Mouse (Mus musculus) midbrain, embryonic 11.5 days (tissue): Measurements from ENCODE around the gene Plxna2. TPM values are rescaled to one million over a fixed set of nuclear protein-coding genes. Genes with fewer than 3 reads are reported as not detected.

ENCODE experiments used
- ATAC-seq: fragments of 200-750 bp; cut with Nextera tagmentation; 2 replicates; pipeline ENCODE4 v1.8.0; 2017; ENCODE audit warnings: moderate TSS enrichment, moderate library complexity; ENCODE audit not compliant: low FRiP score
- DNase-seq: peaks from one replicate; pipeline ENCODE4 v3.0.0; 2015; ENCODE audit warnings: low spot score; ENCODE audit errors: missing footprints
- H3K27ac ChIP-seq: fragments of 300-500 bp; sonication (generic); 2 replicates; pipeline ENCODE4 v1.5.1; 2014; ENCODE audit warnings: low read depth, low read length
- H3K27me3 ChIP-seq: fragments of 300-500 bp; sonication (generic); 2 replicates; pipeline ENCODE4 v1.6.1; 2014; ENCODE audit warnings: mild to moderate bottlenecking, low read length, moderate library complexity, mixed read lengths; ENCODE audit not compliant: control insufficient read depth, insufficient read depth
- H3K36me3 ChIP-seq: fragments of 300-500 bp; sonication (generic); 2 replicates; pipeline ENCODE4 v1.6.1; 2014; ENCODE audit warnings: mild to moderate bottlenecking, low read length, moderate library complexity, mixed read lengths; ENCODE audit not compliant: control insufficient read depth, insufficient read depth
- H3K4me1 ChIP-seq: fragments of 300-500 bp; sonication (generic); 2 replicates; pipeline ENCODE4 v1.6.1; 2014; ENCODE audit warnings: low read length; ENCODE audit not compliant: control insufficient read depth, insufficient read depth
- H3K4me2 ChIP-seq: fragments of 300-500 bp; sonication (generic); 2 replicates; pipeline ENCODE4 v1.6.1; 2014; ENCODE audit warnings: mild to moderate bottlenecking, moderate library complexity
- H3K4me3 ChIP-seq: fragments of 300-500 bp; sonication (generic); 2 replicates; pipeline ENCODE4 v1.5.1; 2014; ENCODE audit warnings: low read depth, low read length
- H3K9ac ChIP-seq: fragments of 300-500 bp; sonication (generic); 2 replicates; pipeline ENCODE4 v1.6.1; 2014; ENCODE audit warnings: low read length
- H3K9me3 ChIP-seq: fragments of 300-500 bp; sonication (generic); 2 replicates; pipeline ENCODE4 v1.6.1; 2016; ENCODE audit warnings: low read length; ENCODE audit not compliant: control insufficient read depth
- WGBS: fragments of 180-500 bp; shearing (Covaris S2); extraction: QIAGEN DNeasy Blood & Tissue Kit; methylation state at CpG from one replicate; pipeline ENCODE4 v1.1.7; 2014; 5-methylcytosine and 5-hydroxymethylcytosine counted together
- polyA plus RNA-seq: library from polyadenylated mRNA; unstranded; fragments of >200 nt; fragmentation: Nextera tagmentation; extraction: Ambion mirVana; gene quantifications from 2 replicates; pipeline ENCODE4 v1.2.1, GENCODE M21; 2014

Gene Plxna2
- polyA plus RNA-seq, 1 experiment from 2014 or later: 10.7 TPM

DNA sequence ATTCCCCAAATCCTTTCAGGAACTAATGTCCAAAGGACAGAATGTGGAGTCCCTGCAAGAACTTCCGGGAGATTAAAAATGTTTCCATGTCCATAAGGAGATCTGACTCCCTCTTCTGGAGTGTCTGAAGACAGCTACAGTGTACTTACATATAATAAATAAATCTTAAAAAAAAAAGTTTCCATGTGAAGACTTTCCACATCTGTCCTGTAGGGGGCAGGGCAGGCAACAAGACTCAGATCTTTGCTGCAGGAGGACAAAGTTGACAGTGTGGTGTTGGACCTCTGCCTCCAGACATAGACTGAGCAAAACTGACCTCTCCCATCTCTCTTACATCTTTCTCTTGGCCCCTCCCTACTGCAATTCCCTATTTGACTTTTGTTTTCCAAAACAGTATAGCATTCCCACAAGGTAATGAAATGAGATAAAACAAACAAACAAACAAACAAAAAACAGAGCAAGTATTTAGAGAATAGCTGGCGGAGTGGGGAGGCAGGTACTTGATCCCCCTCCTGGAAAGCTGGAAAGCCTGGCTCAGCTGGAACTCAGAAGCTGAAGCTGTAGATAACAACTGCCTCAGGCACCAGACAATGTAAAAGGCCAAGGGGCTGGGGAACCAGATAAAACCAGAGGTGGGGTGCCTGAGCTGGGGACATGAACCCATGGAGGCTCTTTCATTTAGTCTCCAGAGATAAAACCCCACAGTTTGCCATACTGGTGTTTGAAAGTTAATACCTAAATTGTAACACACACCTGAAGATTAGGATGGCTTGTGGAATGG lies 143.6 kb downstream of the Plxna2 start:
- Histone ChIP-seq H3K9ac (no peak overlapping the region), H3K27me3 (no peaks in the 10 kb centered on the region), H3K9me3 (no peaks in the 10 kb centered on the region), H3K4me3 (no peak overlapping the region), H3K4me1 (no peaks in the 10 kb centered on the region), H3K36me3 (no peaks in the 10 kb centered on the region), H3K27ac (no peak overlapping the region), H3K4me2 (no peak overlapping the region)
- 0 out of 2 replicates have a peak, but pooled peaks have one; percentile 57 for ATAC-seq
- WGBS: 80% methylated on average over 2 of the region's 2 CpGs
- peak; percentile 79 for DNase-seq

DNA sequence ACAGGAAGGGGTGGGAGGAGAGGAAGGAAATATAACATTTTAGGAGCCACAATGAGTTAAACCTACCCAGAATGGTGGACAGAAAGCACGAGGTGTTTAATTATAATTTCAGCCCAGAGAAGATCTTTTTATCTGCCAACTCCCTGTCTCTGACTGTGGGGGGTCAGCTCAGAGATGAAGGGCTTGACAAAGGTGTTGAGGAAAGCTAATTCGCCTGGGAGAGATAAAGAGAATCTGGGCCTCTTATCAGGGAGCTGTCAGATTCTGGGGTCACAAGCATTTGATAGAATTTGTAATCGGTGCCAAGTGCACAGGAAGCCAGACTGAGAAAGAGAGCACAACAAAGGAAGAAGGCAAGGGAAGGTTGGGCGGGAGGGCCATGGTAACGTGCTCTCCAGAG lies 144.9 kb downstream of the Plxna2 start:
- 62% methylated on average over 5 of the region's 5 CpGs for WGBS
- Histone ChIP-seq H3K9ac (no peak overlapping the region), H3K27me3 (no peaks in the 10 kb centered on the region), H3K36me3 (no peaks in the 10 kb centered on the region), H3K9me3 (no peaks in the 10 kb centered on the region), H3K4me3 (no peak overlapping the region), H3K27ac (no peak overlapping the region), H3K4me2 (no peak overlapping the region), H3K4me1 (no peaks in the 10 kb centered on the region)
- ATAC-seq (no peak), DNase-seq (no peak)

DNA sequence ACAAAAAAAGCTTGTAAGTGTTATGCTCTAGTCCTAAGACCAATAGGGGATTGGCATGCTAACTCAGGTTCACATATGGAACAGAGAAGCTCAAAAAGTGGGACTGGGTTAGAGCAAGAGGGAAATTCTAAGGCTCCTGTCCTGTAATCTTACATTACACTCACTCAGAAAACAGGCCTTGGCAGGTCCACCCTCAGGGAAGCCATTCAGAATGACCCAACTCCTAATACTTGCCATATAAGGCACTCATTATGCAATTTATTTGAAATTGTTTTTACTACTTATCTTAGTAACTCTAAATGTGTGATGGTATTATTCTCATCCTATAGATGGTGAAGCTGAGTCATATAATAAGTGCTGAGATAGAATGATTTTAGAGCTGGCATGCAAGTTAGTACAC lies 146.9 kb downstream of the Plxna2 start:
- H3K9me3 ChIP-seq: no peaks in the 10 kb centered on the region
- no peak overlapping the region for H3K27ac ChIP-seq
- no peaks in the 10 kb centered on the region for H3K36me3 ChIP-seq
- no peak overlapping the region for H3K9ac ChIP-seq
- no peak overlapping the region for H3K4me3 ChIP-seq
- ATAC-seq (no peak), DNase-seq (no peak)
- H3K4me1 ChIP-seq: no peaks in the 10 kb centered on the region
- no peaks in the 10 kb centered on the region for H3K27me3 ChIP-seq
- H3K4me2 ChIP-seq: no peak overlapping the region

- ATAC-seq: no peak
- Histone ChIP-seq H3K36me3 (no peaks in the 10 kb centered on the region), H3K27ac (no peak overlapping the region), H3K27me3 (no peaks in the 10 kb centered on the region), H3K9me3 (no peaks in the 10 kb centered on the region), H3K4me1 (no peaks in the 10 kb centered on the region), H3K4me3 (no peak overlapping the region), H3K4me2 (no peak overlapping the region), H3K9ac (no peak overlapping the region)
- DNase-seq: peak; percentile 53
- 86% methylated on average over 1 of the region's 1 CpGs for WGBS
These were observed 150.8 kb downstream of the Plxna2 start for GRCm38 (mm10) chr1:194768799-194769198.

DNA sequence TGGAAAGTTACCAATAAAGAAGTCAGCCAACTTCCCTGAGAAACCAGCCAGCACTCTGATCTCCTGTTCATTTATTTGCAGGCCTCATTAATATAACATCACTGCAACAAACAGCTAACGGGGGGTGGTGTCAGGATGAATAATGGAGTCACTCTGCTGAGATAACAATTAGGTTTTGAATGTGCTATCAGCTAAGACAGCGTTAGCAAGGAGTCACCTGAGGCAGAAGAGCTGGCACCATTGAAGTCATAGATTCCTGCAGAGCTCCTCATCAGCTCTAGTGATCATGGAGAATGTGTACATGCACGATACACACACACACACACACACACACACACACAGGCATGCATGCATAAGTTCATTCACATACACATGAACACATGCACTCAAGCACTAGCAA lies 154.0 kb downstream of the Plxna2 start:
- no peaks in the 10 kb centered on the region for H3K27me3 ChIP-seq
- WGBS: 70% methylated on average over 3 of the region's 3 CpGs
- no peaks in the 10 kb centered on the region for H3K4me1 ChIP-seq
- no peak for ATAC-seq
- no peak overlapping the region for H3K4me3 ChIP-seq
- H3K9ac ChIP-seq: no peak overlapping the region
- H3K9me3 ChIP-seq: no peaks in the 10 kb centered on the region
- H3K36me3 ChIP-seq: no peaks in the 10 kb centered on the region
- H3K4me2 ChIP-seq: no peak overlapping the region
- no peak overlapping the region for H3K27ac ChIP-seq
- DNase-seq: no peak

DNA sequence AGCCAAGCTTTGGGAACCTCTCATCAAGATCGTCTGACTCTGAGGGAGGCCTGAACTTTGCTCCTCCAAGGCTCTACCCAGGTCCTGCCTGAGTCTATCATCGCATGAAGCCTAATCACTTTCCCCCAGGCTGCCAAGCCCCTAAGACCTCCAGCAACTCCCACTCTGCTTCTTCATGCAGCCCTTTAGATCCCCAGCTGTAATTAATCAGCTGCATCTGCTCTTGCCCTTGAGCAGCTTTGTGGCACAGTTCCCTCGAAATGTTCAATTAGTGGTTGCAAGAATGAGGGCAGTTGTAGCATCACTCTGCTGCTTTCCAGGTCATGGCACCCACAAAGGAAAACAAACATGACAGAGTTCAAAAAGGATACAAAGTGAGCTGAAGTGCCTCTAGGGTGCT lies 155.9 kb downstream of the Plxna2 start:
- 57% methylated on average over 3 of the region's 3 CpGs for WGBS
- H3K9ac ChIP-seq: no peak overlapping the region
- DNase-seq: peak; percentile 57
- H3K4me3 ChIP-seq: no peak overlapping the region
- no peaks in the 10 kb centered on the region for H3K36me3 ChIP-seq
- no peak for ATAC-seq
- H3K4me2 ChIP-seq: no peak overlapping the region
- no peaks in the 10 kb centered on the region for H3K27me3 ChIP-seq
- H3K9me3 ChIP-seq: no peaks in the 10 kb centered on the region
- no peak overlapping the region for H3K27ac ChIP-seq
- H3K4me1 ChIP-seq: no peaks in the 10 kb centered on the region

- no peak for ATAC-seq
- Histone ChIP-seq H3K4me1 (no peaks in the 10 kb centered on the region), H3K4me2 (no peak overlapping the region), H3K9me3 (no peaks in the 10 kb centered on the region), H3K27me3 (no peaks in the 10 kb centered on the region), H3K27ac (no peak overlapping the region), H3K4me3 (no peak overlapping the region), H3K36me3 (no peaks in the 10 kb centered on the region), H3K9ac (no peak overlapping the region)
- peak; percentile 35 for DNase-seq
- 79% methylated on average over 2 of the region's 2 CpGs for WGBS
These were observed 156.3 kb downstream of the Plxna2 start for GRCm38 (mm10) chr1:194774350-194774749.

DNA sequence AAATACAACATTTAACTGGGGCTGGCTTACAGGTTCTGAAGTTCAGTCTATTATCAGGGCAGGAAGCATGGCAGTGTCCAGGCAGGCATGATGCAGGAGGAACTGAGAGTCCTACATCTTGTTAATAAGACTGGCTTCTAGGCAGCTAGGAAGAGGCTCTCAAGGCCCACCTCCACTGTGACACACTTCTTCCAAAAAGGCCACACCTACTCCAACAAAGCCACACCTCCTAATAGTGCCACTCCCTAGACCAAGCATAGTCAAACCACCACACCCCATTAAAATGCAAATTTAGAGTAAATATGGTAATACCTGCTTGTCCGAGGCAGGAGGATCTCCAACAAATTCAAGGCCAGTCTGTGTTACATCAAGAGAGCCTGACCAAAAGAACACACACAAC lies 156.7 kb downstream of the Plxna2 start:
- H3K4me2 ChIP-seq: no peak overlapping the region
- H3K9me3 ChIP-seq: no peaks in the 10 kb centered on the region
- no peaks in the 10 kb centered on the region for H3K4me1 ChIP-seq
- no peak overlapping the region for H3K27ac ChIP-seq
- ATAC-seq: no peak
- H3K4me3 ChIP-seq: no peak overlapping the region
- 80% methylated on average over 1 of the region's 1 CpGs for WGBS
- H3K27me3 ChIP-seq: no peaks in the 10 kb centered on the region
- no peaks in the 10 kb centered on the region for H3K36me3 ChIP-seq
- DNase-seq: peak; percentile 8
- H3K9ac ChIP-seq: no peak overlapping the region

DNA sequence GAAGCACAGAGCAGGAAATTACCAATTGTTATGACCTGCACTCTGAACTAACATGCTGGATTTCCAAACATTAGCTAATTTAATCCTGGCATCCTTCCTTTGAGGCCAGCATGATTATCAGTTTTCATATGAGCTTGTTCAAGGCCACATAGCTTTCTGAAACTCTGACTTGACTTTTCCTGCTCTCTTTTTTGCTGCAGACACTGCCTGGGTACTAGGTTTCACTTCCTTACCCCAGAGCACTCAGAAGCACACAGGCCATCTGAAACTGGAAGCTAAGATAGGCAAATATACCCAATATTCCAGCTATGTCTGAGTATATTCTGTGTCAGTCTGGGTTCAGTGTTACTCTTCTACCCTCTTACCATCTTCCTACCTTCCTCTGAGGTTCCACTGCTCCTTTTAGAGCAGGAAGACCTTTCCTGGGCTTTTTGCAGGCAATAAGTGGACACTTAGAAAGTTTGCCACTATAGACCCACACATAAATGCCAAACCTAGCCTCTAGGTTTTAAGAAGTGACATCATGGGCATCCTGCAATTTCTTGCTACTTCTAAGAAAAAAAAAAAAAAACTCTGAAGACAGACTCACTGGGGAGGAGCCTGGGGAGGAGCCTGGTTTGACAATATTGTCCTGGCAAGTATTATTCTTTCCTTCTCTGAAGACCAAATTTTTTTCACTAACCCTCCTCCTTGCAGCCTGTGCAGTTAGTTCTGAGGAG lies 157.8 kb downstream of the Plxna2 start:
- ATAC-seq (no peak), DNase-seq (peak; percentile 56)

More for the DNA sequence above, 157.8 kb downstream of the Plxna2 start:
- no peaks in the 10 kb centered on the region for H3K36me3 ChIP-seq
- no peaks in the 10 kb centered on the region for H3K27me3 ChIP-seq
- H3K4me3 ChIP-seq: no peak overlapping the region
- H3K27ac ChIP-seq: no peak overlapping the region
- H3K4me2 ChIP-seq: no peak overlapping the region
- H3K9ac ChIP-seq: no peak overlapping the region
- no peaks in the 10 kb centered on the region for H3K4me1 ChIP-seq
- no peaks in the 10 kb centered on the region for H3K9me3 ChIP-seq
